Mouse (Mus musculus) small intestine, adult 2 months (tissue): Measurements from ENCODE around the gene Oat.

ENCODE experiments used
- CTCF ChIP-seq: fragments of 200-500 bp; IDR thresholded peaks from 2 replicates; pipeline ENCODE4 v1.5.1; 2012; ENCODE audit warnings: low read depth, mild to moderate bottlenecking, control low read depth, inconsistent platforms, low read length, moderate library complexity, mixed read lengths; ENCODE audit not compliant: insufficient replicate concordance, insufficient read length; ENCODE audit errors: extremely low read depth
- POLR2A ChIP-seq: fragments of 200-500 bp; IDR thresholded peaks from 2 replicates; pipeline ENCODE4 v1.6.1; 2012; ENCODE audit warnings: low read depth, mild to moderate bottlenecking, control low read depth, inconsistent platforms, low read length, moderate library complexity

- TF ChIP-seq CTCF = no peak
- TF ChIP-seq POLR2A = no peak
Measured at GRCm38 (mm10) chr7:132574646-132575045, 1.6 kb downstream of the Oat start.
